ENCODE assay signal across 16 mouse cellular contexts in the genomic region with DNA sequence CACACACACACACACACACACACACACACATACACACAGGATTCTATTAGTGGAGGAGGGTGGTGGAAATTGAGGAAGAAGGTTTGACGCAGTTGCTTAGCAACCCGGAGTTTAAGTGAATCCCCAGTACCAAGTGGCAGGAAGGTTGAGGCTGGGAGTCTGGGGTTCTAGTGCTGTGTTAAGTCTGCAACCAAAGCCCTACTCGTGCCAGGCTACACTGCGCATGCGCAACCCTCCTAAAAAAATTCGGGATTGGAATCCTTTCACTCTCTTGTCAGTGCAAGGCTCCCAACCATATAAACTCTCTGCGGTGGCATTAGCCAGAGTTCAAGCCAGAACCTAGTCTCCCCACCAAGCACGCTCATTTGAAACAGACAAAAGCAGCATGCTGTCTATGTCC. TPM values are rescaled to one million over a fixed set of nuclear protein-coding genes. Genes with fewer than 3 reads are reported as not detected.
DNase-seq lines count a peak whose midpoint lies in the region; ATAC-seq and TF ChIP-seq lines count a peak whose summit lies in the region.
"Had no signal": no experiment of that assay in that cellular context is flagged by ENCODE, and none has a peak within 500 bp of the region (broad histone marks: within the 10 kb centered on the region; RNA-seq: fewer than 3 reads in every experiment).

No protein-coding gene starts in this region.

- no peaks in the 10 kb centered on the region for H3K9me3 ChIP-seq in kidney, postnatal 0 days (replicated peaks; ENCODE audit: low read length)
- H3K9me3 ChIP-seq in hindbrain, embryonic 14.5 days (ENCODE audit: control insufficient read depth, low read length): no peaks in the 10 kb centered on the region
- H3K9me3 ChIP-seq in neural tube, embryonic 12.5 days: no peaks in the 10 kb centered on the region
- H3K9me3 ChIP-seq: megakaryocyte, embryonic 14.5 days; neural tube, embryonic 13.5 days had no signal

- DNase-seq in kidney, postnatal 0 days (ENCODE audit: low spot score): no peak
- no peak for DNase-seq in kidney, postnatal 14 days
- peak; percentile 36 for DNase-seq in embryo, embryonic 11 days
- no peak for DNase-seq in hindbrain, embryonic 14.5 days (ENCODE audit: low spot score)
- DNase-seq in natural killer cell, adult 2 months (ENCODE audit: low spot score in 2 of 2): no peak
- DNase-seq: cerebellum, adult 18-20 months; gastrocnemius, postnatal 10 days; heart, postnatal 14 days; kidney, adult 11 months; liver; lung, adult 2 months had no signal

- peaks cover 58% of the 10 kb centered on the region for H3K27me3 ChIP-seq in kidney, postnatal 0 days (ENCODE audit: insufficient read depth, low read length)
- H3K27me3 ChIP-seq in hindbrain, embryonic 14.5 days (ENCODE audit: control insufficient read depth, insufficient read depth, low read length): peaks cover 98% of the 10 kb centered on the region
- peaks cover 93% of the 10 kb centered on the region for H3K27me3 ChIP-seq in neural tube, embryonic 12.5 days (replicated peaks)

- no peak overlapping the region for H3K27ac ChIP-seq in kidney, postnatal 0 days
- no peak overlapping the region for H3K27ac ChIP-seq in hindbrain, embryonic 14.5 days
- no peak overlapping the region for H3K27ac ChIP-seq in neural tube, embryonic 12.5 days
- H3K27ac ChIP-seq: neural tube, embryonic 13.5 days had no signal

- 0 out of 2 replicates have a peak, but pooled peaks have one; percentile 17 for ATAC-seq in kidney, postnatal 0 days (replicated peaks; ENCODE audit: low FRiP score, low read depth)
- 0 out of 2 replicates have a peak, but pooled peaks have one; percentile 18 for ATAC-seq in hindbrain, embryonic 14.5 days (ENCODE audit: low FRiP score)
- peak; percentile 55; the same call in 1 of the 2 replicates for ATAC-seq in neural tube, embryonic 12.5 days (ENCODE audit: low FRiP score, low read depth)
- no peak for ATAC-seq in megakaryocyte, adult 5-6 weeks (ENCODE audit: poor library complexity, severe bottlenecking)

- H3K4me2 ChIP-seq in kidney, postnatal 0 days (ENCODE audit: low read length): no peak overlapping the region
- H3K4me2 ChIP-seq in hindbrain, embryonic 14.5 days (replicated peaks): no peak overlapping the region
- H3K4me2 ChIP-seq in neural tube, embryonic 12.5 days (replicated peaks): no peak overlapping the region
- H3K4me2 ChIP-seq: neural tube, embryonic 13.5 days had no signal

- TF ChIP-seq CTCF in kidney, postnatal 0 days (IDR thresholded peaks at IDR 0.05; ENCODE audit: low read depth): no peak

- H3K4me3 ChIP-seq in kidney, postnatal 0 days (replicated peaks; ENCODE audit: low read depth, low read length): no peak overlapping the region
- no peak overlapping the region for H3K4me3 ChIP-seq in hindbrain, embryonic 14.5 days (replicated peaks; ENCODE audit: low read length)
- H3K4me3 ChIP-seq in neural tube, embryonic 12.5 days: no peak overlapping the region
- H3K4me3 ChIP-seq: megakaryocyte, embryonic 14.5 days; neural tube, embryonic 13.5 days had no signal

- H3K9ac ChIP-seq in kidney, postnatal 0 days (ENCODE audit: low read depth, low read length): no peak overlapping the region
- H3K9ac ChIP-seq in hindbrain, embryonic 14.5 days: no peak overlapping the region
- no peak overlapping the region for H3K9ac ChIP-seq in neural tube, embryonic 12.5 days
- H3K9ac ChIP-seq: neural tube, embryonic 13.5 days had no signal

- H3K4me1 ChIP-seq in kidney, postnatal 0 days (replicated peaks; ENCODE audit: insufficient read depth, low read length): no peaks in the 10 kb centered on the region
- H3K4me1 ChIP-seq in hindbrain, embryonic 14.5 days (replicated peaks; ENCODE audit: control insufficient read depth, insufficient read depth, low read length): 0 out of 2 replicates have a peak, but pooled peaks cover 3% of the 10 kb centered on the region
- no peaks in the 10 kb centered on the region for H3K4me1 ChIP-seq in neural tube, embryonic 12.5 days

- H3K36me3 ChIP-seq in kidney, postnatal 0 days (ENCODE audit: insufficient read depth, low read length): no peaks in the 10 kb centered on the region
- no peaks in the 10 kb centered on the region; the same call in 1 of the 2 replicates for H3K36me3 ChIP-seq in hindbrain, embryonic 14.5 days (replicated peaks; ENCODE audit: control insufficient read depth, insufficient read depth)
- no peaks in the 10 kb centered on the region; the same call in 1 of the 2 replicates for H3K36me3 ChIP-seq in neural tube, embryonic 12.5 days
- H3K36me3 ChIP-seq: neural tube, embryonic 13.5 days had no signal

- WGBS in kidney, postnatal 0 days: 15% methylated on average over 8 of the region's 8 CpGs
- WGBS in hindbrain, embryonic 14.5 days: 3% methylated on average over 8 of the region's 8 CpGs
- 3% methylated on average over 8 of the region's 8 CpGs for WGBS in neural tube, embryonic 12.5 days

RNA-seq across cellular contexts. Expression of a gene that starts 18.0 kb away (rescaled TPM):
- polyA plus RNA-seq in kidney, postnatal 0 days (2015; fragmentation: Nextera tagmentation; extraction: Ambion mirVana): 61.5 and 62.3 TPM in 2 replicates
- 42.5 and 51.2 TPM in 2 replicates for polyA plus RNA-seq in hindbrain, embryonic 14.5 days (2014; fragmentation: Nextera tagmentation; extraction: Ambion mirVana)
- 78.6 and 88.6 TPM in 2 replicates for polyA plus RNA-seq in neural tube, embryonic 12.5 days (2016; fragmentation: Nextera tagmentation; extraction: Ambion mirVana)
- total RNA-seq in megakaryocyte, adult 5-6 weeks (2015): not detected in 2 replicates
- not detected in 2 replicates for total RNA-seq in megakaryocyte, adult 5-6 weeks (2017)
- total RNA-seq: heart, postnatal 14 days had no signal
- polyA plus RNA-seq: lung, adult 2 months; spleen, adult 2 months had no signal
